Mouse (Mus musculus): ENCODE data around the gene Lrrc74a.

- TF ChIP-seq CTCF (IDR thresholded peaks at IDR 0.05; ENCODE audit: low read depth) (no peak), EP300 (IDR thresholded peaks at IDR 0.05; ENCODE audit: low read depth) (no peak)
Measured at GRCm38 (mm10) chr12:86778531-86778930, 44.4 kb downstream of the Lrrc74a start.
